Mouse (Mus musculus): ENCODE results near the gene Olfr593.
"Not testable (repeated sequence)": the region's sequence is repeated elsewhere in the genome, so short reads cannot be mapped to it uniquely, and the experiment has no call there.

Gene Olfr593

DNA sequence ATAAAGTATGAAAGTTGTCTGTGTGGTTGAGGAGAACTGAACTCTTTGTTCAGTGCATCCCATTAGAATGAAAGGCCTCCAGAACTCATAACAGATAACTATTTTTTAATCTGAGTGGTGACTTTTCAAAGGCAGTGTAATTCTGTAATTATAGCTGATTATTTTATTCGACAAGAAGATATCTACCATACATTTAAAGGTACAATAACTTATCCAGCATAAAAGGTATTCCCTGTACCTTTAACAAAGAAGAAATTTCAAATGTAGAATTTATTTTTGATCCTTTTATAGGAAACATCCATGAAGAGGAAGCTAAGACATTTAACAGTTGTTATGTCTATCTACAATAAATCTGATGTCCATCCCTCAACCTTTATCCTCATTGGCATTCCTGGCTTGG, at the start of gene Olfr593:
Gene Olfr593, plus strand, starts transcription at position 301 of the 400 bp plus-strand sequence.
- DNase-seq, result no peak

DNA sequence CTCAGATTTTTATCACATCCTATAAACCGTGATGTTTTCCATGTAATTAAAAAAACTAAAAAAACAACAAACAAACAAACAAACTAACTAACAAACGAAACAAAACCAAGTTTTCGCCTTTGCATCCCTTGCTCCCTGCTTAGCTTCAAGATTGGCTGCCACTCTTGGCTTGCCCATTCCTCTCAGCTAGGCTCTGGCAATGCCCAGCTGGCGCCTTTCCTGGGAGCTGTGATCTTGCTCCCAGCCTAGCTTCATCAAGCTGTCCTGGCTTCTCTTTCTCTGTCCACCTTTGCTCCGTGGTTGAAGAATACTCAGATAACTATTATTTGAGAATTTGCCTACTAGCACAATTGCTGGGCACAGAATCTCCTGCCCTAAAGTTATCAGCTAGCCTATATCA, 42.0 kb upstream of the Olfr593 start:
- no peak for DNase-seq

DNA sequence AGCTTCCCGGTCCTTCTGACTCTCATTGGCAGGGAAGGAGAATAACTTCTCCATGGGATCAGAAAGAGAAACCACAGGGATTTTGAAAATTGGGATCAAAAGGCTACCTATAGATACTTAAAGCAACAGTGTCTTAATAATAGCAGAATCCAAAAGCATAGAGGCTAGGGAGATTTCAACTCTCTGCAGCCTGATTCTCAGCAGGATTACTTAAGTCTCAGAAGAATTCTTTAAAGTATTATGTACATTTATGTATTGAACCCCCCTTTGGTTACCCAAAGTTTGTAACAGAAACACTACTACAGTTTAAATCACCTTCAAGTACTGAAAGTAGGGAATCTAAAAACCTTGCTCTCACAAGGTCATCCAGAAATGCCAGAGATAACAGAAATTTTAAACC, 33.4 kb upstream of the Olfr593 start, which contains the start of gene Olfr591:
Gene Olfr591, minus strand, starts transcription at position 101 of the 400 bp plus-strand sequence.
- DNase-seq, result no peak

DNA sequence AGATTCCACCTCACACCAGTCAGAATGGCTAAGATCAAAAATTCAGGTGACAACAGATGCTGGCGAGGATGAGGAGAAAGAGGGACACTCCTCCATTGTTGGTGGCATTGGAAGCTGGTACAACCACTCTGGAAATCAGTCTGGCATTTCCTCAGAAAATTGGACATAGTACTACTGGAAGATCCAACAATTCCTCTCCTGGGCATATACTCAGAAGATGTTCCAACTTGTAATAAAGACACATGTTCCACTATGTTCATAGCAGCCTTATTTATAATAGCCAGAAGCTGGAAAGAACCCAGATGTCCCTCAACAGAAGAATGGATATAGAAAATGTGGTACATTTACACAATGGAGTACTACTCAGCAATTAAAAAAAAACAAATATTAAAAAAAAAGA, 27.2 kb upstream of the Olfr593 start, which contains the start of gene Olfr592:
Gene Olfr592, plus strand, starts transcription at position 301 of the 400 bp plus-strand sequence.
- not testable (repeated sequence) for DNase-seq

DNA sequence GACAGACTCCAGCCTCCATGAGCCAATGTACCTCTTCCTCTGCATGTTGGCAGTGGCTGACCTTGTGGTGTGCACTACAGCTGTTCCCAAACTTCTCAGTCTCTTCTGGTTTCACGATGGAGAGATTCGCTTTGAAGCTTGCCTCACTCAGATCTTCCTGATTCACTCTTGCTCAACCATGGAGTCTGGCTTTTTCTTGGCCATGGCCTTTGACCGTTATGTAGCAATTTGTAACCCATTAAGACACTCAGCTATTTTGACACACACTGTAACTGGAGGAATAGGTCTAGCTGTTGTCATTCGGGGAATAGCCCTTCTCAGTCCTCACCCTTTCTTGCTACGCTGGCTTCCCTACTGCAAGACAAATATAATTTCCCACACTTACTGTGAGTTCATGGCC, 388 bp downstream of the Olfr593 start:
- not testable (repeated sequence) for DNase-seq

DNA sequence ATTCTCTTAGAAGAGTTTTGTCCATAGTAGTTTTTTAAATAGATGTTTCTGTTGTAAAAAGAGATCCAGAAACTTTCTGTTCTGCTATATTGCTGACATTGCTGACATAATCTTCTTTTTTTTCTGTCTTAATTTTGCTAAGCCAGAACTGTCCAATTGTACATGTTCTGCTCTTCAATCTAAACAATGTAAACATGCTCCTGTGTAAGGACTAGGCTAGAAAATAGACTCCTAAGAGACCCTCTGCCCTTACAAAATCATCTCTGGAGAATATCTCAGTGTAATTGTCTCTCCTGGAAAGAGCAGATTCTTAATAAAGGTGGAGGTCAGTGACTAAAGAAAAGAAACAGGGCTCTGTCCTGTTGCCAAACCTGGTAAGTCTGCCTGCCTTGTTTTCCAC, 5.0 kb downstream of the Olfr593 start, which contains the start of gene Olfr594:
Gene Olfr594, plus strand, starts transcription at position 301 of the 400 bp plus-strand sequence.
- no peak for DNase-seq

DNA sequence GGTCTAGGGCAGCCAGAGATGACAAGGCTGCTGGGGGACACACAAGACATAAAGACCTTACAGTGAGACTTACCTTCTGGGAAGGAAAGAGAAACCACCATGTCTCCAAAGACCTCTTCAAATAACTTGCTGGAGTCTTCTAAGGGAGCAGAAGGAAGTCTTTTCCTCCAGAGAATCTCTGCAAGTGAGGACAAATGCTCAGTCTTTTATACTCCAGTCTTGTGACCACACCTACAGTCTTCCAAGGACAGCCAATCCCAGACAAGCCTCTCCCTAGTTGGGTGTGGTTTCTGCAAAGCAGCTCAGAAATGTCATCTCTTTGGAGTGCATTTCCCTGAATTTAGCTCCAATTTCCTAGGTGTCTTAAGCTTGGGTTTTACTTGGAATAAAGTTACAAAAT, 40.7 kb downstream of the Olfr593 start, which contains the start of gene Usp17ld:
Gene Usp17ld, minus strand, starts transcription at position 101 of the 400 bp plus-strand sequence.
- not testable (repeated sequence) for DNase-seq

Data from kidney, postnatal 36 days (tissue).